Mouse (Mus musculus): ENCODE data around the gene Nudt13.

DNA sequence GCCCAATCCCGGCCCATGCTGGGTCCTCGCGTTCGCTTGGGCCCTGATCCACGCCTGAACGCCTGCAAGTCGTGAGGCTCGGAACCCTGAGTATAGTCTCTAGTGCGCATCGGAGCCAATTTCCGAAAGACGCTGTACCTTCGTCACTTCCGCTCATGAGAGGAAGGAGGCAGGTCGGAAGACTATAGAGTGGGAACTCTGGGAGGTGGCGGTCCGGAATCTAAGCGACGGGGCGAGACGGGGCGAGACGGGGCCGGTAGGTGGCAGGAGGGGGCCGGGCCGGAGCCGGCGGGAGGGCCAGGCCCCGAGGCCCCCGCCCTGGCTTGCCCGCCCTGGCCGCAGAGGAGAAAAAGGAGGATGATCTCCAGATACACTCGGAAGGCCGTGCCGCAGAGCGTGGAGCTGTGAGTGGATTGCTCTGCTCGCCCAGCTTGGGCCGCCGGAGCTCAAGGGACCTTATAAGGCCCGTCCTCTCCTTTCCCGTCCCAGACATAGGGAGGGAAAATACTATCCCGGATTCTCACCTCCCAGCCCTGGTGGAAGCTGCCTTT lies 53.6 kb downstream of the Nudt13 start, which contains the start of the genes Ecd and Fam149b:
- TF ChIP-seq CTCF (IDR thresholded peaks at IDR 0.05; ENCODE audit: control insufficient read depth, insufficient read depth, insufficient read length) (peak; percentile 24), USF1 (IDR thresholded peaks at IDR 0.05; ENCODE audit: low read depth) (no peak), MYOG (IDR thresholded peaks at IDR 0.05; ENCODE audit: control insufficient read depth, extremely low read depth, insufficient read length) (no peak), MYOD1 (IDR thresholded peaks at IDR 0.05; ENCODE audit: control insufficient read depth, insufficient read length, low read depth) (no peak), FOSL1 (IDR thresholded peaks at IDR 0.05; ENCODE audit: insufficient read depth, low read length, poor library complexity, severe bottlenecking) (no peak)
